Mouse (Mus musculus): ENCODE measurements around the gene Taok3.
A peak's percentile ranks its signal among the peaks of the same experiment; 100 is the strongest.

Taok3 gene

DNA sequence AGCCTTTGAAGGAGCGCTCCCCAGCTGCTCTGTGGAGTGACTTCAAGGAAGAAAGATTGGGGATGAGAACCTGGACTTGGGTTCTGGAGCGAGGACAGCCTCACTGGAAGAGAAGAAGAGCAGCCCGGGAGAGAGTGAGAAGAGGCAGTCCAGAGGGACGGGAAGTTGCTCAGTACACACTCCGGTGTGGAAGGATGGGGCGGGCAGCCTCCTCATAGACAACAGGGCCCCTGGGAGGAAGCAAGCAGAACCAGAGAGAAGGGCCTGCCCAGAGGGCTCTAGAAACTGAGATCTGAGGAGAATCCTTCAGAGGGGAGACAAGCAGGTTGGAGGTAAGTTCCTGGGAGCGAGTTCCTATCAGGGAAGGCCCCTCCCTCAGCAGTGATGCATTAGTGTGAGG lies 20.4 kb downstream of the Taok3 start:
- DNase-seq (ENCODE audit: low read depth, low spot score), result no peak

DNA sequence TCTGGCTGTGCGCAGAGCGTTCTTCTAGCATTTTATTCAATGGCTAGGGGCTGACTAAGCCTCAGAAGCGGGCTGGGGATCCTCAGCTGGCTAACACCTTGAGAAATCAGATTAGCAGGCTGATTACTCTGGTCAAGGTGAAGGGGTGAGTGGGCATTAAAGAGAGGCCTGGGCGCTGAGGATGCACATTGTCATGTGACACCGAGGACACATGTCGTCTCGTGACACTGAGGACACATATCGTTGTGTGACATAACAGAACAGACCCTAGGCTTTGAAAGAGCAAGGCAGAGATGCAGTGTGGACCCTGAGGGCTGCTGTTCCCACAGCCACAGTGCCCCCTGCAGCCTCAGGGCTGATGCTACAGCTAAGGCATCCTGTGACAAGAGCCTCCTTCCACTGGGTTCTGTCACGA lies 23.8 kb downstream of the Taok3 start:
- peak; percentile 88 for DNase-seq (ENCODE audit: low read depth, low spot score)

DNA sequence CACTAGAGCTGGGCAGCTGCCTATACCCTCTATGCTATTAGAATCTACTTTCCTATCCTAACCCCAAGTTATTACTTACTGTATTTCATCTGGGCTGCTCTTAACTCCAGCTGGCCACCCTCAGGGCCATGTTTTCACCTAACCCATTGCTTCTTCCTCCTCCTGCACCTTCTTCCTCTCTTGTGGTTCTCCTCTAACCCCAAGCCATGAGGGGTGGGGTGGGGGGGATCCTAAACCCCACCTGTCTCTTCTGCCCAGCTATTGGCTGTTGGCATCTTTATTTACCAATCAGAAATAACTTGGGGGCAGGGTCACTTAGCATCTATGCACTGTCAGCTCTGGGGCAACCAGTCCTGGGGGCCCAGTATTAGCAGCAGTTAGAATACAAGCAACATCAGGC lies 26.2 kb downstream of the Taok3 start:
- DNase-seq (ENCODE audit: low read depth, low spot score), result no peak

DNA sequence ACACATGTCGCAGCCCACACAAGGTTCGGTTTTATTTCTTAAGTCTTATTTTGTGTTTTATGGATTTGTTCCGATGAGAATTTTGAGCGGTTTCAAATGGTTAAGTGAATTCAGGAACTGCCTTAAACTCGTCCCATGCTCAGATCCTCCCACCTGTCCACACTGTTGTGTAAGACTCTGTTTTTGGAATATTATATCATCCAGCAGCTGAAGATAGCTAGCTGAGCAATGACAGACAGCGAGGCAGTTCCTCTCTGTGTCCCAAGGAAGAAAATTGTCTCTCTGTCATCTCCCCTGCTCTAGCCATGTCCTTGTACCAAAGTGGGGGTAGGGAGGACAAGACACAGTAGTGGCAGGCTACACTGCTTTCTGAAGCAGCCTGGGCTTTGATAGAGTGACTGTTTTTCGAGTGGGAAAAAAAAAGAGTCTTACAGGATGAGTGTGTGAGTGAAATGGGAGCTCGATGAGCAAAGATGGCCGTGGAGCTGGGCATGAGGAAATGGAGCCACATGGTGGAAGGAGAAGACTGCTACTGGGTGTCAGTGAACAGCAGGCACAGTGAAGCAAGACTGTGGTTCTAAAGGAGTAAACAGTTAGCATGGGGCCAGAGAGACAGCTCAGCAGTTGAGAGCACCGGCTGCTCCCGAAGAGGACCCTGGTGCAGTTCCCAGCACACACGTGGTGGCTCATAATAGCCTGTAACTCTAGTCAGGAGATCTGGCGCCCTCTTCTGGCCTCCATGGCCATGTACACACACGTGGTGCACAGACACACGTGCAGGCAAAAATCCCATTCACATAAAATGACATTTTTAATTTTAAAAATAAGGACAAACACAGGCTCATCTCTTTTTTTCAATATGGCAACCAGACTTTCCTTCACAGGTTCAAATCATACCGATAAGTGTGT lies 27.5 kb downstream of the Taok3 start:
- no peak for DNase-seq (ENCODE audit: low read depth, low spot score)

DNA sequence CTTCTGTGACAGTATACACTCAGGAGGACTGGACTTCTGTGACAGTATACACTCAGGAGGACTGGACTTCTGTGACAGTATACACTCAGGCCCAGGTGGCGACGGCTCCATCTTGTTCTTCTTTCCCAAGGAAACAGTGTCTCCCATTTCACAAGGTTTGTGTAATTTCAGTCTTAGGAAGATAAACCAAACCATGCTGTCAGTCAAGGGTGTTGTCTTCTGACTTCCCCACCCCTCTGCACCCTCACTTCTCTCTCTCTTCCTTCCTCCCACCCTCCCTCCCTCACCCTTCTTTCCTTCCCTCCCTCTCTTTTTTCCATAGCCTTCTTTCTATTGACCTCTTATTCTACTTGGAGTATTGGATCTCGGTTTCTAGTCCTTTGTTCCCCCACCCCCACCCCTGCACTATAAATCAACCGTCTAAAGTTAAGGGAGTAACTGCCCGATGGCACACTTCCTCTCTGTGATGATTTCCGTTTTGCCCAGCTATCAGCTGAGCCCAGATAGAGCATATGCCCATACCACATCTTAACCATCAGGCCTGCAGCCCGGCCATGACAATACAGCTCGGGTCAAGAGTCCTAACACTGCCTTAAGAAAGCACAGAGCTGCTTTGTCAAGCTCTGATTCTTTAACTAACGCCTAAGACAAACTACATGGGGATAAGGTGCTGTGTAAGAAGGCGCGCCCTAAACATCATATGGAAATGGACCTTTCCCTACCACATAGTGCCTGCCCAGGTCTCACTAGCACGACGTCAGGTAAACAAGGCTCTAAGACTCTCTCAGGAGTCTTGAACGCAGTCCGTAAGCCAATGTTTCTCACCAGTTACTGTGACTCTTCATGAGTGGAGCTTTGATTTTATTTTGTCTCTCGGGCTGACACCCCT lies 29.4 kb downstream of the Taok3 start:
- no peak for DNase-seq (ENCODE audit: low read depth, low spot score)

DNA sequence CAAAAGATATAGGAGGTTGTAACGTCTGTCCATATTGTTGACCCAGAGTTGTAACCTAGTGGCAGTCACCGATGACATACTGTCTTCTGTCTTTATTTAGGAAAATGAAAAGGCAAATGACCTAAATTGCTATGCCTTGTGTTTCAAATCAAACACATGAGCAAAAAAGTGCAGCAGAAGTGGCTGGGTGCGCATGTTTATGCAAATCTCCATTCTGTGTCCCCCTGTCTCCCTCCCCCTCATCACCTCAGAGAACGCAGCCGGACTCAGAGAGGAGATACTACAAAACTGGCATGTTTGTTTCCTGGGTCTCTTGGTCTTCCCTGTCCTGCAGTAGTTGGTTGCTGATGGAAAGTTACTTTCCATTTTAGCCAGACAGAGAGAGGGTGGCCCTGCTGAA lies 30.1 kb downstream of the Taok3 start:
- DNase-seq (ENCODE audit: low read depth, low spot score), result no peak

DNA sequence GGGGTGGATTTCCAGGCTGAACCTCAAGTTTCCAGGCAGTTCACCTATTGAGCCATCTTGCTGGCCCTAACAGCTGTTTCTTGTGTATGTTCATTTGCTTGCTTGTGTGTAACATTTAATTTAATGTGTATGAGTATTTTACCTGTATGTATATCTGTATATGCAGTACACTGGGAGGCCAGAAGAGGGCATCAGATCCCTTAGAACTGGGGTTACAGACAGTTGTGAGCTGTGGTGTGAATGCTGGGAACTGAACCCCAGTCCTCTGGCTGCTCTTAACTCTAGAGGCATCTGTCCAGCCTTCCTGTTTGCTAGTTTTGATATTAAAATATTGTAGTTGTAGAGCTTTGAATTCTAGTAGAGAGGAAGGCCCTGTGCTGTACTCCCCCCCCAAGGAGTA lies 33.0 kb downstream of the Taok3 start:
- DNase-seq (ENCODE audit: low read depth, low spot score), result no peak

DNA sequence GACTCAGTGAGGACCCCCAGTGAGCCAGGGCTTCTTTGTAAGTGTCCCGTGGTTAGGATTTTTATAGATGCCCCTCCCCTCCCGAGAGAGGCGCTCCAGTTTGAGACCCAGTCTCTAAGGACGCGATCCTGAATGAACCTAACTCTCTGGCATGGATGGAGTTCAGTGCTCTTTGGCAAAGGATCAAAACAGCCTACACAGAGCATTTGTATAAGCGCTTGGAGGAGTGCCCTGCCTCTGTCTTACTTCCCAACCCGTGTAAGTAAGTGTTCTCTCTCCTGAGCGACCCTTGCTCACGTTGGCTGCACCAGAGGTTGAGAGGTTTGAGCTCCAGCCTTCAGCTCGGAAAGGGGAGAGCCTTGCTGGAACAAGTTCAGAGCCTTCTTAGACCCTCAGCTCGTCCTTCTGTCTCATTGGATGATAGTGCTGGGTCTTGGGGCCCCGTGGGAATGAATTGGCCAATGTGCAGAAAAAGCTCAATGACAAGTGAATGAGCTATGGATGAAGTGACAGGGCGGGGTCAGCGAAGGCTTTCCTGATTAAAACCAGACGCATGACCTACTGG lies 33.7 kb downstream of the Taok3 start:
- no peak for DNase-seq (ENCODE audit: low read depth, low spot score)

DNA sequence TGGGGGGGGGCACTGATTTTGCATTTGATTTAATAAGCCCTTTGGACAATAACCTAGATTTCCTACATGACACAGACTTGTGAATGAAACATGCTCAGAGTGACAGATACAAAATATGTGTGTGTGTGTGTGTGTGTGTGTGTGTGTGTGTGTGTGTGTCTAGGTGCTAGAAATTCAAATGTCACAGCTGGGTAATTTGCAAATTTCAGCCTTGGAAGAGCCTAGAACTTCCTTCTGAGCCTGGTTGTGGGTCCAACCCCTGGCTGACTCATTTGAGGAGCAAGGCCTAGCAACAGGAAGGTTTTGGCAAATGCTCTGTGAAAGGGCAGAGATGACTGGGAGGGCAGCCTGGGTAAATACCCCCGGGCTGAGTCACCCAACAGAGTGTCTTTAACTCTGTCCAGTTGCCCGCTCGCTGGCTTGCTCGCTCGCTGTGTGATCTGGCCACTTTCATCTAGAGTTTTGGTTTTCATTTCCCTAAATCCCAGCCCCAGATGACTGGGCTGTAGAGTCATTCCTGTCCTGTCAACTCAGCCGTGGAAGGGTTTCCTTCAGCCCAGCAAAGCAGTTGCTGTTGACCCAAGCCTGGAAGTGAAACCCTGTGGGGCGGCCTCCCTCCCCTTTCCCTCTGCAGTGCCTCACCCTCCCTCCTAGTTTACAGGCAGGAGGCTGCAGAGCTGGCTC lies 38.5 kb downstream of the Taok3 start:
- DNase-seq (ENCODE audit: low read depth, low spot score), result no peak

DNA sequence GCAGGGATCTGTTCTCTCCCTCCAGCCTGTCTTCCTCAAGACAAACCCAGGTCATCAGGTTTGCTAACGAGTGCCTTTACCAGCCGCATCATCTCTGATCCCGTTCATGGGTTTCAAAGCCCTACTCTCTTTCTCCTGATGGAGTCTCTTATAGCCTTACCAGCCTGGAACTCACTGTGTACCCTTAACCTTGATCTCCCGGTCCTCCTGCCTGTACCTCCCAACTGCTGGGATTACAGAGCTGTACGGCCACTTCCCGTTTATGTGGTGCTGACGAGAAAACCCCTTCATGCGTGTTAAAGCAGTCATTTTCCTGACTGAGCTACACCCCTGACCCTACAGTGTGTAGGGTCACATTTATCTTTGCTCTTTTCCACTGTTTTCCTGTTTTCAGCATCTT lies 39.4 kb downstream of the Taok3 start:
- no peak for DNase-seq (ENCODE audit: low read depth, low spot score)

DNA sequence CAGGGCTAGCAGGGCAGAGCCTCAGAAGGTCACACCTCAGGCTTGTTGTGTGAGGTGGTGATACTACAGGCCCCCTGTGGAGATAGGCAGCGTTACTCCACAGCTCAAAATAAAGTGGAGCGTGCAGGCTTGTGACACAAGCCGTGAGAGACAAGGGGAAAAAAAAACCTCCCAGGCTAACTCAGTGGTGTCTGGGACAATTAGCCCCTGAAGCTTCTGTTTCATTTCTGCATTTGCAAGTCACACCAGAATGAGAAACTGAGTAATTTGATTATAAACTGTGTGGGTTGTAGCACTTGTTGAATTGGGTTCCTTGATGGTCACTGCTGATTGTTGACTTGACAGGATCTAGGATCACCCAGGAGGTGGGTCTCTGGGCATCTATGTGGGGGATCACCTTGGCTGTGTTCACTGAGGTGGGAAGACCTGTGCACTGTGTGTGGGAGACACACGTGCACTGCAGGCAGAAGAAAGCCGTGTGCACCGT lies 39.9 kb downstream of the Taok3 start:
- DNase-seq (ENCODE audit: low read depth, low spot score), result no peak

DNA sequence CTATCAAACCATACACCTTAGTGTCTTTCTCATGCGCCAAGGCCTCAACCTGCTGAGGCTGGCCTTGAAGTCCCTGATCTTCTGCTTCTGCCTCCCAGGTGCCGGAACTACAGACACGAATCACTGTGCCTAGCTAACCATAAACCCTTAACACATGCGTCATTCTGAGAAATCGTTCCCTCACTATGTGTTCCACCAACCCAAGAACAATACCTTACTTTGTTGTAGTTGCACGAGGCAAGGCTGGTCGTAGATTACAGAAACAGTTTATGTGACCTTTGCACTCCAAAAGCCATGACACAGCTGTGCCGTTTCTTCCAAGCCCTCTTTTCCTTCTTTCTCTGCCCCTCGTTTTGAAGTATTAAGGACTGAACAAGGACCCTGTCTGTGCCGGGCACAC lies 40.6 kb downstream of the Taok3 start:
- DNase-seq (ENCODE audit: low read depth, low spot score), result no peak

DNA sequence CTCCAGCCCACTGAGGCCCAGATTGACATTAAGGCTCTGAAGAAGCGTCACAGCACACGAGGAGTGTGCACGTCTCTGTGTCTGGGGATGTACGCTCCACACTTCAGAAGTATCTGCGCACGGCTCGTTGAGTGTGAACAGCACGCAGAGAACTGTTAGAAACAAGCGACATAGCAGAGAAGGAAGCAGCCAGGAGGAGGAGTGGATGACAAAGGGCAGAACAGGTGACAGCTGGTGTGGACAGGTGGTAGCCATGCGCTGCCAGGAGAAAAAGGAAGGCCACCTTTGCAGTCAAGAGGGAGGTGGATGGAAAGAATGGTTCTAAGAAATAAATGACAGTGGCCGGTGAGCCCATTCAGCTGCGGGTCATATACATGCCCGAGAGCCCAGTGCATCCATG lies 43.9 kb downstream of the Taok3 start:
- no peak for DNase-seq (ENCODE audit: low read depth, low spot score)

DNA sequence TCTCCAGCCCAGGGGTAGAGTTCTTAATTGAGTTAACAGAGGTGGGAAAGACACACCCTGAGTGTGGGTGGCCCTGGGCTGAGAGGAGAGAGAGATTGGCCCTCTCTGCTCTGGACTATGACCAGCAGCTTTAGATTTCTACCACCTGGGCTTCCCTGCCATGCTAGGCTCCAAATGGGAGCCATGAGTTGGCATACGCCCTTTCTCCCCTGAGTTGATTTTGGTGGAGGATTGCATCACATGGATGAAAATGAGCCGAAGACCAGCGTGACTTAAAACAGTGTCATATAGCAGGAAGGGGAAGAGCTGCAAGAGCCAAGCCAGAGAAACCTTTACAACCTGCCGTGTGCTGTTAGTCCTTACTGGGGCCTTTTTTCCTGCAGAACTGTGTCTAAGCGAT lies 44.6 kb downstream of the Taok3 start:
- no peak for DNase-seq (ENCODE audit: low read depth, low spot score)

DNA sequence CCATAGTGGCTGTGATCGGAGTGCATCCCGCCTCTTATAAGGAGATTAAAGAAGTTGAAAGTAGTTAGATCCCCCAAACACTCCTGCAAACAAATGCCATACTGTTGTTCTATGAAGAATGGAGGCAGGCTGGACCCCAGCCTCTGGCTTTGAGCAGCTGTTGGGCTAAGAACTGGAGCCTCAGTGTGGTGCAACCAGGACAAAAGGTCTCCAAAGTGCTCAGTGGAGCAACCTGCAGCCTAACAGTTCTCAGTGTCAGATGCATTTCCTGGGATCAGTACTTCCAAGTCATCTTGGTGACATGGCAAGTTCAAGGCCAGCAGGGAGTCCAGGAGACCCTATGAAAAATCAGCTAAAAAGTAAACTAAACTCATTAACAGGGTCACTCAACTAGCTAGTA lies 45.0 kb downstream of the Taok3 start:
- no peak for DNase-seq (ENCODE audit: low read depth, low spot score)

DNA sequence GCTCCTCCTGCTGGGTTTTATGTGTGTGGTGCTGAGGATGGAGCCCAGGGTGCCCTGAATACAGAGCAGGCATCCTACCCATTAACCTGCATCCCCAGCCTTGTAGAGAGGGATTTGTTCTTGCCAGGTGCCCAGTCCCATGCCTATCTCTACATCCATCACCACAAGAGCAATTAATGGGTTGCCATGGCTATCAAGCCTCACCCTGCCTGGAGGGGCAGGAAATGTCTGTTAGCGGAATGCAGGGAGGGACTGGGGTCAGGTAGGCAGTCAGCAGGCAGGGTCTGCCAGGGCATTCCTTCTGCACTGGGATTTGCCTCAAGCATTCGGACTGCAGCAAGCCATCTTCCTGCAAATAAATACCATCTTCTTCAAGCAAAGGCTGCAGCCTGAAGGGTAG lies 46.0 kb downstream of the Taok3 start:
- DNase-seq (ENCODE audit: low read depth, low spot score), result no peak

DNA sequence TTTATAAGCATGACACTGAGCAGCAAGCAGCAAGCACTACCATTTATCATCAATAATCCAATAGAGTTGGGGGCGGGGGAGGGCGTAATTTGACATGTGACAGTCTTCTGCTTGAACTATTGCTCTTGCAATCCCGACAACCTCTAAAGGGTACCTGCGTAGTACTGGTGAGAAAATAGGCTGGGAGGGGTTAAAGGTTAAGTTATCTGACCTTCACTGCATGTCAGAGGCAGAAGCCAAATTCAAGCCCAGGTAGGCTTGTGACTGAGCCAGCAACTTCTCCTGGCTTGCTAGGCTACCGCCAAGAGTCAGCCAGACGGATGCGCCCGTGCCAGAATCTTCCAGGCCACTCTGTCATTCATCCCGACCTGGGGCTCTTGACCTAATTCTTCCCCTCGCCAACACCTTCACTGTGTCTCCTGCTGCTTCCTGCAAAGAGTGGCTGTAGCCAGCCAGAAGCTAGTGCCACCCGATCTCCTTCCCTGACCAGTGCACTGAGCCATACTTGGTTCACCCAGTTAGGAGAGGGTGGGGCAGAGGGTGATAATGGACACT lies 47.0 kb downstream of the Taok3 start:
- DNase-seq (ENCODE audit: low read depth, low spot score), result no peak

DNA sequence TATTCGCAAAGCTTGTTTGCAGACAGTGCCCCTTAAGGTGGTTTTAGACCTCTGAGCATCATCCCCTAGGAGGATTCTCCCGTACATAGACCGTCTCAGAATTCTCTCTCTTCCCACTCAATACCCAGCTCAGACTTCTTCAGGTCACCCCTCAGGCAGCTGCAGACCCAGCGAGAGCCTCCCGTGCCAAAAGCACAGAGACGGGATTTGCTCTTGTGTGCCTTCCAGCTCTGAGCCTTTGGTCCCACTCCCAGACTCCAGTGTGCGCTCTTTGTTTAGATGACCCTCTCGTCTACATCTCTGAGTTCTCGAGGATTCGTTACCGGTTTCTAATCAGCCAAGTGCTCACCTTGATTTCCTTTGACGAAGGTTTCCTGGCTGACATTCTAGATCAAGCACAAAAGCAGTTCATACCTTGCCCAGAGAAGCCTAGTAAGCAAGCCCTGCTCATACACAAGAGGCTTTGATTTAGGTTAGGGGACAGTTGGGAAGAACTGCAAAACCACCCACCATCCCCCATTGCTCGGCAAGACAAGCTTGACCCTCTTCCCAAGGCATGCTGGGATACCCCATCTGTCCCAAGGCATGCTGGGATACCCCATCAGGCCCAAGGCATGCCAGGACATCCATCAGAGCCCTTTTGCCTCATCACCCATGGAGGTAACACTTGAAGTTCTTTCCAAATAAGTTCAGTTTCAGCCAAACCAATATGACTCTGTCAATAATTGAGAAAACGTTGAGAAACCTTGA lies 48.6 kb downstream of the Taok3 start:
- DNase-seq (ENCODE audit: low read depth, low spot score), result no peak

DNA sequence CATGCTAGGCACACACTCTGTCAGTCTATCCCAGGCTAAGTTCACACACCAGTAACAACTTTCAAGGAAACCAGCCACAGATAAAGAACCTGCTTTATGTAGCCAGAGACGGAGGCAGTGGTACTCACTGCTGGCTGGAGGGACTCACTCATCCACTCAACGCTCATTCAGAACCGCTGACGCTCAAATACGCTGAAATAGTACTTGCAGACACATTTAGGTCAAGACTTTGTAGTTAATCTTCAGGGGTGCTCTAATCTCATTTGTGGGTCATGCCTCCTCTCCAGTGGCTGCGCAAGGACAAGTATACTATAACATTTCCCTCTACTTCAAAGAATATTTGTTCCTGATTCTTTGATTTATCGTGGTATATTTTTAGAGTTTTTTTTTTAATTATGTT lies 54.1 kb downstream of the Taok3 start:
- peak; percentile 83 for DNase-seq (ENCODE audit: low read depth, low spot score)

DNA sequence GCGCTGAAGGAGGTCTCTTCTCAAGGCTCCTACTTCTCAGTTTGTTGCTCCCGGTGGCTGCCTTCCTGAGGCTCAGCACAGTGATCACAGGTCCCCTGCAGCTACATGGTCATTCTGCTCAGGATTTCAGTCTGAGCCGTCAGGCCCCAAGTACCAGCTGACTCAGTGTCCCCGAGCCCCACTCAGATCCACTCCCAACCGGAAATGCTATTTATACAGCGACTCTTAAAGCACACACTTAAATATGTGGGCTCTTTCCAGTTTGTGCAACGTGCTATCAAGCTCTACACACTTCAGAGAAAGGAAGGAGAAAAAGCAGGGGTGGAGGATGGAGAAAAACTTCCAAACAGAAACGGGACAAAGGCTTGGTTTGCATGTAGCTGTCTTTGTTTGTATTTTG lies 56.0 kb downstream of the Taok3 start:
- no peak for DNase-seq (ENCODE audit: low read depth, low spot score)

DNA sequence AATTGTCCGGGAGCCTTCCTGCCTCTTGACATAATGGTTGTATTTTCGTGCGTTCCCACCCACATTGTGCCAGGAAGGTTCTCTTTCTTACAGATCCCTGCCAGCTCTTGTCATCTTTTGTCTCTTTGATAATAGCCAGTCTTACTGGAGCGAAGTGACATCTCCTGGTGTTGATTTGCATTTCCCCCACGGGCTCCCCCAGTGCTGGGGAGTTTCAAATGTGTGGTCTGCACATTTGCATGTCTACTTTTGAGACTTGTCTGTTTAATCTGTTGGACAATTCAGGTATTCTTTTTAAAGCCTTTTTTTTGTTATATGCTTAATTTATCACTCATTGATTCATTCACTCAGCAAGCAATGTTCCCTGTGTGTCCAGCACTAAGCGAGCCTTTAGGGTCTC lies 58.1 kb downstream of the Taok3 start:
- DNase-seq (ENCODE audit: low read depth, low spot score), result no peak
